Mouse (Mus musculus) forebrain, embryonic 16.5 days (tissue): ENCODE data around the gene Cntfr. TPM values are rescaled to one million over a fixed set of nuclear protein-coding genes. Genes with fewer than 3 reads are reported as not detected.
A peak's percentile ranks its signal among the peaks of the same experiment; 100 is the strongest.

Source experiments
- ATAC-seq: fragments of 200-750 bp; cut with Nextera tagmentation; 2 replicates; pipeline ENCODE4 v1.8.0; 2017; ENCODE audit warnings: mild to moderate bottlenecking, moderate library complexity
- H3K27ac ChIP-seq: fragments of 300-500 bp; sonication (generic); 2 replicates; pipeline ENCODE4 v1.5.1; 2014; ENCODE audit warnings: low read length, control low read depth
- H3K27me3 ChIP-seq: fragments of 300-500 bp; sonication (generic); replicated peaks from 2 replicates; pipeline ENCODE4 v1.6.1; 2014; ENCODE audit warnings: low read length; ENCODE audit not compliant: control insufficient read depth, insufficient read depth
- H3K36me3 ChIP-seq: fragments of 300-500 bp; sonication (generic); 2 replicates; pipeline ENCODE4 v1.6.1; 2014; ENCODE audit not compliant: control insufficient read depth, insufficient read depth
- H3K4me1 ChIP-seq: fragments of 300-500 bp; sonication (generic); replicated peaks from 2 replicates; pipeline ENCODE4 v1.6.1; 2014; ENCODE audit warnings: low read length; ENCODE audit not compliant: control insufficient read depth, insufficient read depth
- H3K4me2 ChIP-seq: fragments of 300-500 bp; sonication (generic); 2 replicates; pipeline ENCODE4 v1.6.1; 2014; ENCODE audit warnings: mild to moderate bottlenecking, low read length, control low read depth
- H3K4me3 ChIP-seq: fragments of 300-500 bp; sonication (generic); replicated peaks from 2 replicates; pipeline ENCODE4 v1.5.1; 2014; ENCODE audit warnings: mild to moderate bottlenecking, low read length, control low read depth
- H3K9ac ChIP-seq: fragments of 300-500 bp; sonication (generic); replicated peaks from 2 replicates; pipeline ENCODE4 v1.6.1; 2014; ENCODE audit warnings: low read depth, low read length, control low read depth
- H3K9me3 ChIP-seq: fragments of 300-500 bp; sonication (generic); 2 replicates; pipeline ENCODE4 v1.6.1; 2016; ENCODE audit warnings: low read length; ENCODE audit not compliant: control insufficient read depth
- WGBS: fragments of 180-500 bp; shearing (Covaris S2); extraction: QIAGEN DNeasy Blood & Tissue Kit; methylation state at CpG from one replicate; pipeline ENCODE4 v1.1.7; 2014; 5-methylcytosine and 5-hydroxymethylcytosine counted together
- polyA plus RNA-seq: library from polyadenylated mRNA; unstranded; fragments of >200 nt; fragmentation: Nextera tagmentation; extraction: Ambion mirVana; gene quantifications from 2 replicates; pipeline ENCODE4 v1.2.1, GENCODE M21; 2015

Gene Cntfr
- polyA plus RNA-seq, 1 experiment from 2014 or later: 16.7 TPM

- Histone ChIP-seq H3K9ac (peak within 1 kb of the TSS; percentile 40), H3K4me2 (peak within 1 kb of the TSS; percentile 63), H3K4me3 (peak within 1 kb of the TSS; percentile 39), H3K27me3 (peaks cover 37% of the 10 kb centered on the region), H3K27ac (no peak within 1 kb of the TSS), H3K36me3 (no peaks in the 10 kb centered on the region), H3K9me3 (0 out of 2 replicates have a peak, but pooled peaks cover 2% of the 10 kb centered on the region), H3K4me1 (peaks cover 17% of the 10 kb centered on the region)
- ATAC-seq: peak; percentile 35
- 1% methylated on average over 50 of the region's 50 CpGs for WGBS
Measured at GRCm38 (mm10) chr4:41731052-41731765, 34.3 kb upstream of the Cntfr start, which contains the start of gene Arid3c. Gene Arid3c (minus strand): TSS chr4:41731142.

GRCm38 (mm10) chr4:41726826-41727621 is 30.1 kb upstream of the Cntfr start:
- H3K36me3 ChIP-seq: no peaks in the 10 kb centered on the region
- peaks cover 31% of the 10 kb centered on the region for H3K4me1 ChIP-seq
- no peak for ATAC-seq
- 0 out of 2 replicates have a peak overlapping the region, but pooled peaks have one; percentile 4 for H3K4me2 ChIP-seq
- peaks cover 44% of the 10 kb centered on the region for H3K27me3 ChIP-seq
- 2% methylated on average over 20 of the region's 20 CpGs for WGBS
- no peak overlapping the region for H3K4me3 ChIP-seq
- H3K9me3 ChIP-seq: no peaks in the 10 kb centered on the region
- no peak overlapping the region for H3K27ac ChIP-seq
- peak overlapping the region; percentile 24; the same call in 1 of the 2 replicates for H3K9ac ChIP-seq

- 0% methylated on average over 27 of the region's 27 CpGs for WGBS
Measured at GRCm38 (mm10) chr4:41722918-41723351, 26.0 kb upstream of the Cntfr start, which contains the start of gene Dctn3. Gene Dctn3 (minus strand): TSS chr4:41723170.

GRCm38 (mm10) chr4:41716834-41717233 is 19.9 kb upstream of the Cntfr start:
- Histone ChIP-seq H3K9me3 (no peaks in the 10 kb centered on the region), H3K4me2 (no peak overlapping the region), H3K4me1 (peaks cover 27% of the 10 kb centered on the region), H3K27ac (no peak overlapping the region), H3K27me3 (no peaks in the 10 kb centered on the region), H3K4me3 (no peak overlapping the region), H3K36me3 (peaks cover 10% of the 10 kb centered on the region), H3K9ac (no peak overlapping the region)
- 70% methylated on average over 6 of the region's 6 CpGs for WGBS
- no peak for ATAC-seq

More at GRCm38 (mm10) chr4:41722918-41723351, 26.0 kb upstream of the Cntfr start, which contains the start of gene Dctn3:
- H3K27ac ChIP-seq: peak within 1 kb of the TSS; percentile 21; the same call in 1 of the 2 replicates
- ATAC-seq: peak; percentile 98
- H3K36me3 ChIP-seq: peaks cover 7% of the 10 kb centered on the region
- H3K9ac ChIP-seq: peak within 1 kb of the TSS; percentile 93
- H3K4me1 ChIP-seq: peaks cover 29% of the 10 kb centered on the region
- peak within 1 kb of the TSS; percentile 74 for H3K4me2 ChIP-seq
- no peaks in the 10 kb centered on the region for H3K9me3 ChIP-seq
- H3K27me3 ChIP-seq: peaks cover 17% of the 10 kb centered on the region
- H3K4me3 ChIP-seq: peak within 1 kb of the TSS; percentile 89

GRCm38 (mm10) chr4:41715596-41715995 is 18.7 kb upstream of the Cntfr start:
- peaks cover 33% of the 10 kb centered on the region for H3K4me1 ChIP-seq
- WGBS: 82% methylated on average over 5 of the region's 5 CpGs
- no peak overlapping the region for H3K9ac ChIP-seq
- peaks cover 10% of the 10 kb centered on the region for H3K36me3 ChIP-seq
- H3K9me3 ChIP-seq: no peaks in the 10 kb centered on the region
- H3K4me2 ChIP-seq: no peak overlapping the region
- no peak overlapping the region for H3K27ac ChIP-seq
- H3K4me3 ChIP-seq: no peak overlapping the region
- no peaks in the 10 kb centered on the region for H3K27me3 ChIP-seq
- no peak for ATAC-seq

- peaks cover 10% of the 10 kb centered on the region for H3K36me3 ChIP-seq
- ATAC-seq: no peak
- no peaks in the 10 kb centered on the region for H3K9me3 ChIP-seq
- H3K27ac ChIP-seq: no peak overlapping the region
- no peak overlapping the region for H3K9ac ChIP-seq
- no peak overlapping the region for H3K4me3 ChIP-seq
- H3K4me1 ChIP-seq: peaks cover 33% of the 10 kb centered on the region
- WGBS: 81% methylated on average over 8 of the region's 8 CpGs
- H3K27me3 ChIP-seq: no peaks in the 10 kb centered on the region
- H3K4me2 ChIP-seq: no peak overlapping the region
Measured at GRCm38 (mm10) chr4:41715082-41715481, 18.2 kb upstream of the Cntfr start.

- Histone ChIP-seq H3K36me3 (peaks cover 10% of the 10 kb centered on the region), H3K9ac (no peak overlapping the region)
- 10% methylated on average over 8 of the region's 8 CpGs for WGBS
Measured at GRCm38 (mm10) chr4:41714276-41714675, 17.4 kb upstream of the Cntfr start.

GRCm38 (mm10) chr4:41713197-41714067 is 16.5 kb upstream of the Cntfr start, which contains the start of gene Rpp25l:
Gene Rpp25l (minus strand): TSS chr4:41713534.
- Histone ChIP-seq H3K9ac (peak within 1 kb of the TSS; percentile 92), H3K27me3 (no peaks in the 10 kb centered on the region), H3K4me1 (peaks cover 35% of the 10 kb centered on the region), H3K36me3 (peaks cover 3% of the 10 kb centered on the region; the same call in 1 of the 2 replicates), H3K4me3 (peak within 1 kb of the TSS; percentile 81), H3K27ac (peak within 1 kb of the TSS; percentile 68), H3K9me3 (no peaks in the 10 kb centered on the region), H3K4me2 (peak within 1 kb of the TSS; percentile 94)
- WGBS: under 1% methylated on average over 61 of the region's 61 CpGs
- ATAC-seq: peak; percentile 56

More at GRCm38 (mm10) chr4:41714276-41714675, 17.4 kb upstream of the Cntfr start:
- Histone ChIP-seq H3K4me2 (peak overlapping the region; percentile 94), H3K4me3 (peak overlapping the region; percentile 2; the same call in 1 of the 2 replicates), H3K9me3 (no peaks in the 10 kb centered on the region), H3K27me3 (no peaks in the 10 kb centered on the region), H3K4me1 (peaks cover 33% of the 10 kb centered on the region), H3K27ac (no peak overlapping the region)
- ATAC-seq: peak; percentile 27; the same call in 1 of the 2 replicates
